Mouse (Mus musculus) limb, embryonic 10.5 days (tissue): Measurements from ENCODE around the gene Zc3hav1l. TPM values are rescaled to one million over a fixed set of nuclear protein-coding genes. Genes with fewer than 3 reads are reported as not detected.
A peak's percentile ranks its signal among the peaks of the same experiment; 100 is the strongest.

Source experiments
- DNase-seq: peaks from one replicate; pipeline ENCODE4 v3.0.0-alpha.2; 2017; ENCODE audit warnings: low spot score
- H3K27ac ChIP-seq: fragments of 300-500 bp; sonication (generic); 2 replicates; pipeline ENCODE4 v1.5.1; 2016; ENCODE audit warnings: mild to moderate bottlenecking
- H3K27me3 ChIP-seq: fragments of 300-500 bp; sonication (generic); 2 replicates; pipeline ENCODE4 v1.6.1; 2016; ENCODE audit warnings: low read depth, mild to moderate bottlenecking; ENCODE audit not compliant: poor library complexity, severe bottlenecking
- H3K36me3 ChIP-seq: fragments of 300-500 bp; sonication (generic); 2 replicates; pipeline ENCODE4 v1.6.1; 2016; ENCODE audit warnings: mild to moderate bottlenecking, moderate library complexity
- H3K4me1 ChIP-seq: fragments of 300-500 bp; sonication (generic); 2 replicates; pipeline ENCODE4 v1.6.1; 2016
- H3K4me3 ChIP-seq: fragments of 300-500 bp; sonication (generic); 2 replicates; pipeline ENCODE4 v1.5.1; 2016; ENCODE audit warnings: mild to moderate bottlenecking, moderate library complexity
- H3K9me3 ChIP-seq: fragments of 300-500 bp; sonication (generic); replicated peaks from 2 replicates; pipeline ENCODE4 v1.6.1; 2016; ENCODE audit warnings: mild to moderate bottlenecking
- WGBS: fragments of 180-500 bp; shearing (Covaris S2); methylation state at CpG from one replicate; pipeline ENCODE4 v1.1.7; 2016; 5-methylcytosine and 5-hydroxymethylcytosine counted together
- polyA plus RNA-seq: library from polyadenylated mRNA; unstranded; fragments of >200 nt; fragmentation: Nextera tagmentation; extraction: Ambion mirVana; gene quantifications from 2 replicates; pipeline ENCODE4 v1.2.1, GENCODE M21; 2016

Zc3hav1l gene
- polyA plus RNA-seq, 1 experiment from 2014 or later = 18.2 TPM

- H3K27ac ChIP-seq = no peak overlapping the region
- WGBS = 95% methylated on average over 9 of the region's 9 CpGs
- no peak overlapping the region for H3K4me3 ChIP-seq
- no peaks in the 10 kb centered on the region for H3K36me3 ChIP-seq
- H3K27me3 ChIP-seq = no peaks in the 10 kb centered on the region
- H3K9me3 ChIP-seq = no peaks in the 10 kb centered on the region
- no peak for DNase-seq
- no peaks in the 10 kb centered on the region for H3K4me1 ChIP-seq
Observed at GRCm38 (mm10) chr6:38320621-38321020, 21.6 kb upstream of the Zc3hav1l start.

GRCm38 (mm10) chr6:38316050-38316449, 17.0 kb upstream of the Zc3hav1l start:
- no peak overlapping the region for H3K4me3 ChIP-seq
- no peak for DNase-seq
- H3K9me3 ChIP-seq = no peaks in the 10 kb centered on the region
- 94% methylated on average over 4 of the region's 4 CpGs for WGBS
- no peaks in the 10 kb centered on the region for H3K36me3 ChIP-seq
- no peaks in the 10 kb centered on the region for H3K4me1 ChIP-seq
- H3K27me3 ChIP-seq = no peaks in the 10 kb centered on the region
- H3K27ac ChIP-seq = no peak overlapping the region

DNA sequence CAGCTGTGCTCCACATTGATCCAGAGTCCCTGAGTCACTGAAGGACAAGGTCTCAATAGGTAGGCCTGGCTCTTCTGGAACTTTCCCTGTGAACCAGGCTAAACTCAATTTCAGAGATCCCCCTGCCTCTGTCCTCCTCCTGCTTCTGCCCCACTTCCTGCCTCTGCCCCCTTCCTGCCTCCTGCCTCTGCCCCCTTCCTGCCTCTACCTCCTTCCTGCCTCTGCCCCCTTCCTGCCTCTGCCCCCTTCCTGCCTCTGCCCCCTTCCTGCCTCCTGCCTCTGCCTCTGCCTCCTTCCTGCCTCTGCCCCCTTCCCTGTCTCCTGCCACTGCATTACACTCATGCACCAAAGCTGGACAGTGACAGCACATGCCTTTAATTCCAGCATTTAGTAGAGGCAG, 10.7 kb upstream of the Zc3hav1l start:
- DNase-seq = no peak
- H3K27ac ChIP-seq = no peak overlapping the region
- no peaks in the 10 kb centered on the region for H3K27me3 ChIP-seq
- H3K9me3 ChIP-seq = no peaks in the 10 kb centered on the region
- H3K36me3 ChIP-seq = no peaks in the 10 kb centered on the region
- H3K4me1 ChIP-seq = no peaks in the 10 kb centered on the region
- no peak overlapping the region for H3K4me3 ChIP-seq

DNA sequence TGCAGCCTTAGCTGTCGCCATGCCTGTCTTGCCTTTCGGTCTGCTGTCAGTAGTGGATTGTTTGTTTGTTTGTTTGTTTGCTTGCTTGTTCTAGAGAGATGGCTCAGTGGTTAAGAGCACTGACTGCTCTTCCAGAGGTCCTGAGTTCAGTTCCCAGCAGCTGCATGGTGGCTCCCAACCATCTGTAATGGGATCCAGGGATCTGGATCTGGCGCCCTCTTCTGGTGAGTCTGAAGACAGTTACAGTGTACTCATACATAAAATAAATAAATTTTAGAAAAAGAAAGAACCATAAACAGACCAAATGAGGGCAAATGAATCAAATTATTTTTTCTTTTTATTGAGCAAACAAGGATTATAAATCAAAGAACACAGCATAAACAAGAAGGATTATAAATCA, 5.9 kb upstream of the Zc3hav1l start:
- no peak for DNase-seq
- Histone ChIP-seq H3K4me1 (no peaks in the 10 kb centered on the region), H3K27ac (no peak overlapping the region), H3K27me3 (no peaks in the 10 kb centered on the region), H3K9me3 (no peaks in the 10 kb centered on the region), H3K36me3 (no peaks in the 10 kb centered on the region), H3K4me3 (no peak overlapping the region)
- 72% methylated on average over 3 of the region's 3 CpGs for WGBS

DNA sequence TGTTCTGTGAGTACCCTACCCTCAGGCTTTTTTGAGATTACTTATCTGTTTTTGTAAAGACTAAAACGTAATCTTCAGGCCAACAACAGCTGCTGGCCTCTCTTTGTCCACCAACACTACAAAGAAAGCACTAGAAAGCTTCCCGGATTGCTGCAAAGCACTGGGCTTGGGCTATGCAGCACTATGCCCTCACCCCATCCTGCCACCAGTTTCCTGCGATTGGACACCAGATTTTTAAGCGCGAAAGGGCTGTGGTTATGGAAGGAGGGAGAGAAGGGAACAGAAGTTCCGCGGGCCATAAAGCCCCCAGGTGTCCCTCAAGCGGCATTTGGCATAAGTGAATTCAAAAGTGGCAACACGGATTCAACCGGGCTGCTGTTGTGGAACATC, 818 bp downstream of the Zc3hav1l start:
- peak; percentile 71 for DNase-seq
- Histone ChIP-seq H3K4me1 (peaks cover 24% of the 10 kb centered on the region), H3K27me3 (no peaks in the 10 kb centered on the region), H3K36me3 (peaks cover 38% of the 10 kb centered on the region), H3K9me3 (no peaks in the 10 kb centered on the region), H3K4me3 (peak overlapping the region; percentile 82), H3K27ac (peak overlapping the region; percentile 99)
- WGBS = 1% methylated on average over 10 of the region's 10 CpGs

- H3K36me3 ChIP-seq = peaks cover 43% of the 10 kb centered on the region
- peak; percentile 47 for DNase-seq
- H3K27me3 ChIP-seq = no peaks in the 10 kb centered on the region
- H3K4me1 ChIP-seq = peaks cover 24% of the 10 kb centered on the region
- H3K4me3 ChIP-seq = peak overlapping the region; percentile 82
- peak overlapping the region; percentile 99 for H3K27ac ChIP-seq
- WGBS = 47% methylated on average over 12 of the region's 12 CpGs
- no peaks in the 10 kb centered on the region for H3K9me3 ChIP-seq
Observed at GRCm38 (mm10) chr6:38297580-38298245, 1.3 kb downstream of the Zc3hav1l start.

- 74% methylated on average over 3 of the region's 3 CpGs for WGBS
- Histone ChIP-seq H3K9me3 (no peaks in the 10 kb centered on the region), H3K4me1 (peaks cover 12% of the 10 kb centered on the region), H3K36me3 (peaks cover 83% of the 10 kb centered on the region), H3K27me3 (no peaks in the 10 kb centered on the region), H3K4me3 (no peak overlapping the region), H3K27ac (no peak overlapping the region)
- no peak for DNase-seq
Observed at GRCm38 (mm10) chr6:38293708-38294107, 5.4 kb downstream of the Zc3hav1l start.

DNA sequence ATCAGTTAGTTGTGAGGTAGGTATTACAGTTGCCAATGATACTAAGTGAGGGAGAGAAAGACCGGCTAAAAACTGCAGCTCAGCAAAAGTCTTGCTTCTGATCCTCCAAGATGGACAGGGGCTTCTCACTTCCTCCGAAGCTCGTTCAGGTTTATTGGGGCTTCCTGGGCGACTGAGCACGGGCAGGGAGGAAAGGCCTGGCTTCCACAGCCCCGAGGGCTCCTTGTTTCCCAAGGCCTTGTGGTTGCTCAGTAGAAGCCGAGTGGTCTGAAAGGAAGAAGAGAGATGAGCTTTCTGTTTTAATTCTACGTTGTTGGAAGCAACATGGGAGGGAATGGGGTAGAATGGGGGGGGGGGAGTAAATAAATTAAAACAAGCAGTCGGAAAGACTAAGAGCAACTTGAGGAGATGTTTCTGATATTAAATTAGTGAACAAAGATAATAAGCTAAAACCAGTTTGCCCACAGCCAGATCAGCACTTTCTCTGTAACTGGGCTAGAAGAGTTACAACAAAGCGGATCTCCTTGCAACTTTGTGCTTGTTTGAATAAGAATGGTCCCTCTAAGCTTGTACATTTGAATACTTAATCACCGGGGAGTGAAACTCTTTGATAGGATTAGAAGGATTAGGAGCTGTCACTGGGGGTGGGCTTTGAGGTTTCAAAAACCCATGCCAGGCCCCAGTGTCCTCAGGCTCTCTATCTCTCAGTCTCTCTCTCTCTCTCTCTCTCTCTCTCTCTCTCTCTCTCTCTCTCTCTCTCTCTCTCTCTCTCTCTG, 6.0 kb downstream of the Zc3hav1l start:
- H3K9me3 ChIP-seq = no peaks in the 10 kb centered on the region
- WGBS = 63% methylated on average over 11 of the region's 11 CpGs
- no peak overlapping the region for H3K27ac ChIP-seq
- H3K27me3 ChIP-seq = no peaks in the 10 kb centered on the region
- no peak overlapping the region for H3K4me3 ChIP-seq
- peaks cover 90% of the 10 kb centered on the region for H3K36me3 ChIP-seq
- DNase-seq = no peak
- peaks cover 5% of the 10 kb centered on the region for H3K4me1 ChIP-seq

- Histone ChIP-seq H3K27ac (no peak overlapping the region), H3K36me3 (peaks cover 66% of the 10 kb centered on the region), H3K27me3 (no peaks in the 10 kb centered on the region), H3K9me3 (peaks cover 4% of the 10 kb centered on the region; the same call in 1 of the 2 replicates), H3K4me1 (no peaks in the 10 kb centered on the region), H3K4me3 (no peak overlapping the region)
- no peak for DNase-seq
- WGBS = 98% methylated on average over 19 of the region's 19 CpGs
Observed at GRCm38 (mm10) chr6:38284422-38284821, 14.6 kb downstream of the Zc3hav1l start.

GRCm38 (mm10) chr6:38264466-38264865, 34.6 kb downstream of the Zc3hav1l start:
- Histone ChIP-seq H3K36me3 (no peaks in the 10 kb centered on the region), H3K27ac (no peak overlapping the region), H3K4me3 (no peak overlapping the region), H3K4me1 (no peaks in the 10 kb centered on the region), H3K27me3 (no peaks in the 10 kb centered on the region), H3K9me3 (no peaks in the 10 kb centered on the region)
- DNase-seq = no peak
- WGBS = 79% methylated on average over 7 of the region's 7 CpGs

GRCm38 (mm10) chr6:38263393-38264159, 35.5 kb downstream of the Zc3hav1l start:
- Histone ChIP-seq H3K27me3 (no peaks in the 10 kb centered on the region), H3K36me3 (no peaks in the 10 kb centered on the region), H3K9me3 (no peaks in the 10 kb centered on the region), H3K27ac (no peak overlapping the region), H3K4me1 (no peaks in the 10 kb centered on the region), H3K4me3 (no peak overlapping the region)
- no peak for DNase-seq
- 72% methylated on average over 5 of the region's 5 CpGs for WGBS

DNA sequence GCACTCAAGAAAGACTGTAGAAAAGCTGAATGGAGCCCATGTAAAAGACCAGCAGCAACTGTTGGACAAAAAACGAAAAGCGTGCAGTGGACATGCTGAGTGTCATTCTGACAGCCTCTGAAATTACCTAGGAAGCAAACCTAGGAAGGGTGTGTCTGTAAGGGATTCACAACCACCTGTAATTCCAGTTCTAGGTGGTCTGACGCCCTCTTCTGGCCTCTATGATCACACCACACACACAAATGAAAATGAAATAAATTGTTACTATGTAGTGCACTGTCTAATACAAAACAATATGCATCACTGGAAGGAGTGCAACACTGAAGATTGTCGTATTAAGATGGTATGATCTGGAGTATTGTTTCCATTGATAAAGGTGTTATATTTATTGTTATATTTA, 37.2 kb downstream of the Zc3hav1l start:
- Histone ChIP-seq H3K4me1 (0 out of 2 replicates have a peak, but pooled peaks cover 5% of the 10 kb centered on the region), H3K9me3 (no peaks in the 10 kb centered on the region), H3K27ac (no peak overlapping the region), H3K4me3 (no peak overlapping the region), H3K27me3 (no peaks in the 10 kb centered on the region), H3K36me3 (no peaks in the 10 kb centered on the region)
- DNase-seq = no peak
- 65% methylated on average over 4 of the region's 4 CpGs for WGBS

- 93% methylated on average over 8 of the region's 8 CpGs for WGBS
- Histone ChIP-seq H3K27ac (no peak overlapping the region), H3K4me3 (no peak overlapping the region), H3K4me1 (peaks cover 21% of the 10 kb centered on the region), H3K27me3 (no peaks in the 10 kb centered on the region), H3K36me3 (no peaks in the 10 kb centered on the region), H3K9me3 (no peaks in the 10 kb centered on the region)
- DNase-seq = no peak
Observed at GRCm38 (mm10) chr6:38257506-38257905, 41.6 kb downstream of the Zc3hav1l start.
